Mouse (Mus musculus) neutrophil, adult 5-6 weeks (primary cell): ENCODE measurements around the gene Galnt5. TPM values are rescaled to one million over a fixed set of nuclear protein-coding genes. Genes with fewer than 3 reads are reported as not detected.
A peak's percentile ranks its signal among the peaks of the same experiment; 100 is the strongest.

ENCODE experiments used
- ATAC-seq: fragments of 151-379, 151-347 bp; 2 replicates; pipeline ENCODE4 v1.8.0; 2017; ENCODE audit warnings: mild to moderate bottlenecking, moderate TSS enrichment; ENCODE audit not compliant: insufficient number of reproducible peaks, poor library complexity, low FRiP score, severe bottlenecking; ENCODE audit errors: extremely low read depth
- total RNA-seq: library from RNA; stranded (forward); fragments of 200-1000 nt; gene quantifications from 2 replicates; pipeline ENCODE4 v1.2.3, GENCODE M21; 2017

Gene Galnt5
- not detected in 2 replicates for total RNA-seq

GRCm38 (mm10) chr2:57997752-57998430 is at the start of gene Galnt5:
Galnt5 (plus strand) TSS chr2:57997884.
- no peak for ATAC-seq

GRCm38 (mm10) chr2:57951620-57952019 is 46.1 kb upstream of the Galnt5 start:
- no peak for ATAC-seq

GRCm38 (mm10) chr2:57960786-57961185 is 36.9 kb upstream of the Galnt5 start:
- no peak for ATAC-seq

- ATAC-seq = no peak
Observed at GRCm38 (mm10) chr2:57982248-57982647, 15.4 kb upstream of the Galnt5 start.

GRCm38 (mm10) chr2:57991084-57991483 is 6.6 kb upstream of the Galnt5 start:
- no peak for ATAC-seq

- ATAC-seq = no peak
Observed at GRCm38 (mm10) chr2:58001497-58001896, 3.8 kb downstream of the Galnt5 start.

- ATAC-seq = no peak
Observed at GRCm38 (mm10) chr2:58007081-58007480, 9.4 kb downstream of the Galnt5 start.

- no peak for ATAC-seq
Observed at GRCm38 (mm10) chr2:58023556-58023955, 25.9 kb downstream of the Galnt5 start.

GRCm38 (mm10) chr2:58026740-58027139 is 29.1 kb downstream of the Galnt5 start:
- ATAC-seq = no peak

- ATAC-seq = no peak
Observed at GRCm38 (mm10) chr2:58029404-58029803, 31.7 kb downstream of the Galnt5 start.

- ATAC-seq = no peak
Observed at GRCm38 (mm10) chr2:58031431-58031830, 33.7 kb downstream of the Galnt5 start.

GRCm38 (mm10) chr2:58035635-58036034 is 38.0 kb downstream of the Galnt5 start:
- ATAC-seq = no peak

GRCm38 (mm10) chr2:58036926-58037325 is 39.2 kb downstream of the Galnt5 start:
- ATAC-seq = no peak

- ATAC-seq = no peak
Observed at GRCm38 (mm10) chr2:58041867-58042266, 44.2 kb downstream of the Galnt5 start.

GRCm38 (mm10) chr2:58052821-58053581 is 55.3 kb downstream of the Galnt5 start, which contains the start of gene Ermn:
Ermn (minus strand) TSS chr2:58052864.
- no peak for ATAC-seq

GRCm38 (mm10) chr2:58055383-58055782 is 57.7 kb downstream of the Galnt5 start:
- peak; percentile 97 for ATAC-seq

GRCm38 (mm10) chr2:58079849-58080248 is 82.2 kb downstream of the Galnt5 start:
- no peak for ATAC-seq

- ATAC-seq = no peak
Observed at GRCm38 (mm10) chr2:58086420-58086819, 88.7 kb downstream of the Galnt5 start.

GRCm38 (mm10) chr2:58094818-58095217 is 97.1 kb downstream of the Galnt5 start:
- no peak for ATAC-seq
